Mouse (Mus musculus): ENCODE results near the gene Capg. TPM values are rescaled to one million over a fixed set of nuclear protein-coding genes. Genes with fewer than 3 reads are reported as not detected.

Capg gene
- polyA plus RNA-seq, 1 experiment from 2014 or later = 8.4 TPM

GRCm38 (mm10) chr6:72534035-72534809 lies 10.0 kb upstream of the Capg start:
- Histone ChIP-seq H3K36me3 (no peaks in the 10 kb centered on the region), H3K27me3 (replicated peaks) (no peaks in the 10 kb centered on the region), H3K9me3 (replicated peaks) (no peaks in the 10 kb centered on the region), H3K4me1 (peaks cover 30% of the 10 kb centered on the region), H3K9ac (replicated peaks) (no peak overlapping the region), H3K4me2 (no peak overlapping the region), H3K27ac (replicated peaks) (peak overlapping the region; percentile 54; the same call in 1 of the 2 replicates), H3K4me3 (replicated peaks) (no peak overlapping the region)
- ATAC-seq (ENCODE audit: low FRiP score) = peak; percentile 50
- 41% methylated on average over 9 of the region's 9 CpGs for WGBS

- Histone ChIP-seq H3K27me3 (replicated peaks) (no peaks in the 10 kb centered on the region), H3K9ac (replicated peaks) (no peak overlapping the region), H3K4me2 (peak overlapping the region; percentile 46), H3K36me3 (no peaks in the 10 kb centered on the region), H3K27ac (replicated peaks) (no peak overlapping the region; the same call in 1 of the 2 replicates), H3K4me3 (replicated peaks) (peak overlapping the region; percentile 19), H3K9me3 (replicated peaks) (no peaks in the 10 kb centered on the region), H3K4me1 (peaks cover 30% of the 10 kb centered on the region)
- no peak for ATAC-seq (ENCODE audit: low FRiP score)
- 3% methylated on average over 9 of the region's 9 CpGs for WGBS
These were observed 9.0 kb upstream of the Capg start for GRCm38 (mm10) chr6:72535165-72535564.

DNA sequence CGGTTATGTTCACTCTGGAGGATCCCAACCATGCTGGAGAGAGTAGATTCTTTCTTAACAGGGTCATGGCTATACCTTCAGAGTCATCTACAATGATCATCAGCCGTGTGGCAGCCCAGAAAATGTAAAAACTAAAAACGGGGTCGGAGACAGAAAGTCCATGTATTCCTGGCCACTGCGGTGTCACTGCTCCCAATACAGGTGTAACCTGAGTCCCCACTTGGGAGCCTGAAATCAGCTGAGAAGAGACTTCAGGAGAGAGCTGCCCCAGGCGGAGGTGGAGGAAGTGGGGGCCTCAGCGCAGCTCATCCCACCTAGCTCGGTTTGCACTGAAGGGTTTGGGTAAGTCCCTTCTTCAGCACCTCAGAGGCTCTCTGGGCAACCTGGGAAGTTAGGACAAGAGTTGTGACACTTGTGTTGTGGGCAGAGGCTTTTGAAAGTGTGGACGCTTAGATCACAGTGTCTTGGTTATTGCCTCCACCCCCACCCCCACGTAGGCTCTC lies 6.1 kb upstream of the Capg start:
- WGBS = 54% methylated on average over 10 of the region's 10 CpGs
- Histone ChIP-seq H3K27me3 (replicated peaks) (no peaks in the 10 kb centered on the region), H3K9ac (replicated peaks) (peak overlapping the region; percentile 59), H3K27ac (replicated peaks) (peak overlapping the region; percentile 28; the same call in 1 of the 2 replicates), H3K9me3 (replicated peaks) (no peaks in the 10 kb centered on the region), H3K36me3 (no peaks in the 10 kb centered on the region), H3K4me2 (peak overlapping the region; percentile 65), H3K4me1 (peaks cover 21% of the 10 kb centered on the region), H3K4me3 (replicated peaks) (peak overlapping the region; percentile 50)
- no peak; the same call in 1 of the 2 replicates for ATAC-seq (ENCODE audit: low FRiP score)

- Histone ChIP-seq H3K4me2 (peak overlapping the region; percentile 65), H3K9me3 (replicated peaks) (no peaks in the 10 kb centered on the region), H3K4me3 (replicated peaks) (peak overlapping the region; percentile 50), H3K4me1 (peaks cover 21% of the 10 kb centered on the region), H3K9ac (replicated peaks) (peak overlapping the region; percentile 59), H3K27me3 (replicated peaks) (no peaks in the 10 kb centered on the region), H3K36me3 (no peaks in the 10 kb centered on the region), H3K27ac (replicated peaks) (peak overlapping the region; percentile 55)
- peak; percentile 95 for ATAC-seq (ENCODE audit: low FRiP score)
- under 1% methylated on average over 16 of the region's 16 CpGs for WGBS
These were observed 5.6 kb upstream of the Capg start for GRCm38 (mm10) chr6:72538562-72539031.

DNA sequence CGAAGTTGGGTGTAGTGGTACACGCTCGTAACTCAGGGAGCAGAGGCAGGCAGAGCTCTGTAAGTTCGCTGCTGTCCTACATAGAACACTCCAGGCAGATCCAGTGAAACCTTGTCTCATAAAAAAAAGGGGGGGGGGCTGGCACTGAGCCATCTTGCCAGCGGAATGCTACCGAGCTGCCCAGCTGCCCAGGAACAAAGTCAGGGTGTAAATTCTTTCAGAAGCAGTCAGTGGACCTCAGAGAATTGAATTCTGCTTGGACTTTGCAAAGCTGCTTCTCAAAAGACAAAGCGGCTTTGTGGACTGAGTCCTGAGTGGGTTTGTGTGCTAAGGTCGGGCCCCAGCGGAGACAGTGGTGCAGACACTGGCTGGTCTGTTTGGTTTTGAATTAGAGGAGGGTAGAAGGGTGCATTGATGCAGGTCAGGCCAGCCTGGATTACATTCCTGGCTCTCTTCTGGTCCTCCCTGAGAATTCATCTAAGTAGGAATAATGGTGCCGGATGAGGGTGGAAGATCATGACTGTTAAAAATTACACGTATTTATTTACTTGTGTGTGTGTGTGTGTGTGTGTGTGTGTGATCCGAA lies 833 bp upstream of the Capg start:
- no peaks in the 10 kb centered on the region for H3K9me3 ChIP-seq (replicated peaks)
- H3K36me3 ChIP-seq = no peaks in the 10 kb centered on the region
- ATAC-seq (ENCODE audit: low FRiP score) = no peak
- H3K4me2 ChIP-seq = no peak overlapping the region
- H3K27ac ChIP-seq (replicated peaks) = 0 out of 2 replicates have a peak overlapping the region, but pooled peaks have one; percentile 54
- H3K9ac ChIP-seq (replicated peaks) = no peak overlapping the region
- H3K27me3 ChIP-seq (replicated peaks) = no peaks in the 10 kb centered on the region
- no peak overlapping the region for H3K4me3 ChIP-seq (replicated peaks)
- peaks cover 9% of the 10 kb centered on the region for H3K4me1 ChIP-seq
- WGBS = 55% methylated on average over 12 of the region's 12 CpGs

GRCm38 (mm10) chr6:72545377-72545776 lies 1.2 kb downstream of the Capg start:
- Histone ChIP-seq H3K9me3 (replicated peaks) (no peaks in the 10 kb centered on the region), H3K36me3 (no peaks in the 10 kb centered on the region), H3K27ac (replicated peaks) (no peak overlapping the region), H3K27me3 (replicated peaks) (no peaks in the 10 kb centered on the region), H3K4me3 (replicated peaks) (no peak overlapping the region), H3K4me1 (peaks cover 4% of the 10 kb centered on the region; the same call in 1 of the 2 replicates), H3K4me2 (no peak overlapping the region), H3K9ac (replicated peaks) (no peak overlapping the region)
- no peak for ATAC-seq (ENCODE audit: low FRiP score)
- 49% methylated on average over 7 of the region's 7 CpGs for WGBS

- H3K9ac ChIP-seq (replicated peaks) = no peak overlapping the region
- H3K36me3 ChIP-seq = no peaks in the 10 kb centered on the region
- no peak overlapping the region for H3K4me2 ChIP-seq
- H3K9me3 ChIP-seq (replicated peaks) = no peaks in the 10 kb centered on the region
- no peaks in the 10 kb centered on the region for H3K27me3 ChIP-seq (replicated peaks)
- H3K4me1 ChIP-seq = peaks cover 4% of the 10 kb centered on the region; the same call in 1 of the 2 replicates
- no peak overlapping the region for H3K27ac ChIP-seq (replicated peaks)
- WGBS = 94% methylated on average over 2 of the region's 2 CpGs
- no peak overlapping the region for H3K4me3 ChIP-seq (replicated peaks)
- ATAC-seq (ENCODE audit: low FRiP score) = no peak
These were observed 2.9 kb downstream of the Capg start for GRCm38 (mm10) chr6:72547121-72547520.

- no peak overlapping the region for H3K4me3 ChIP-seq (replicated peaks)
- H3K9ac ChIP-seq (replicated peaks) = no peak overlapping the region
- H3K27me3 ChIP-seq (replicated peaks) = no peaks in the 10 kb centered on the region
- no peaks in the 10 kb centered on the region for H3K36me3 ChIP-seq
- no peak overlapping the region for H3K4me2 ChIP-seq
- H3K27ac ChIP-seq (replicated peaks) = no peak overlapping the region
- H3K9me3 ChIP-seq (replicated peaks) = no peaks in the 10 kb centered on the region
- 91% methylated on average over 3 of the region's 3 CpGs for WGBS
- no peak for ATAC-seq (ENCODE audit: low FRiP score)
- H3K4me1 ChIP-seq = peaks cover 11% of the 10 kb centered on the region
These were observed 3.7 kb downstream of the Capg start for GRCm38 (mm10) chr6:72547862-72548261.

GRCm38 (mm10) chr6:72549041-72549580 lies 4.9 kb downstream of the Capg start:
- Histone ChIP-seq H3K4me1 (peaks cover 17% of the 10 kb centered on the region), H3K9ac (replicated peaks) (no peak overlapping the region), H3K9me3 (replicated peaks) (no peaks in the 10 kb centered on the region), H3K27ac (replicated peaks) (no peak overlapping the region), H3K4me3 (replicated peaks) (no peak overlapping the region), H3K27me3 (replicated peaks) (no peaks in the 10 kb centered on the region), H3K4me2 (no peak overlapping the region), H3K36me3 (no peaks in the 10 kb centered on the region)
- 71% methylated on average over 9 of the region's 9 CpGs for WGBS
- ATAC-seq (ENCODE audit: low FRiP score) = no peak

GRCm38 (mm10) chr6:72550025-72550424 lies 5.8 kb downstream of the Capg start:
- Histone ChIP-seq H3K9ac (replicated peaks) (no peak overlapping the region), H3K4me3 (replicated peaks) (no peak overlapping the region), H3K36me3 (no peaks in the 10 kb centered on the region), H3K9me3 (replicated peaks) (no peaks in the 10 kb centered on the region), H3K27me3 (replicated peaks) (no peaks in the 10 kb centered on the region), H3K4me1 (peaks cover 15% of the 10 kb centered on the region), H3K4me2 (no peak overlapping the region), H3K27ac (replicated peaks) (no peak overlapping the region)
- no peak for ATAC-seq (ENCODE audit: low FRiP score)
- 68% methylated on average over 6 of the region's 6 CpGs for WGBS

DNA sequence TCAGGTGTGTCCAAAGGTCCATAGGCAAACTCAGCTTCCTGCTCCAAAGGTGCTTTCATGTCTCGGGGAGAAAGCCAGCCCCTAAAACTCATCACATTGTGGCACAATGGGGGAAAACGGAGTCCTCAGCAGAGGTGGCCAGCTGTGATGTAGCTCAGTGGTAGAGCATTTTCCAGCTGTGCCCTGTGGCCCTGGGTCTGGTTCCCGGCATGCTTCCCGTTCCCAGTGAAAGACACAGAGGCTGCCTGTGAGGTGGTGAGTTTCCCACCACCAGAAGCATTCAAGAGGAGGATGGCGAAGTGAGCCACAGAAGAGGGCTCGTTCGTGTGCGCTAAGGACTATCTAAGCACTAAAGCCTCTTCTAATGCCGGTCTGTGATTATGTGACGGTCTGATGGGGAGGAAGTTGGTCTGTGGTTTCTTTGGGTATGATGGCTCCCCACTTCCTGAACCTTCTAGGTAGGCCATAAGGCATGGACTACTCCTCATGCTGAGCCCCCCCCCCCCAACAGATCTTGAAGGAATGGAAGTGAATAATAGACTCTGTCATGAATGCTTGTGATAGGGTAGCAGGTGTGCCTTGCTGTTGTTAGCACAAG lies 6.4 kb downstream of the Capg start:
- 91% methylated on average over 10 of the region's 10 CpGs for WGBS

More for the DNA sequence above, 6.4 kb downstream of the Capg start:
- ATAC-seq (ENCODE audit: low FRiP score) = no peak
- Histone ChIP-seq H3K27me3 (replicated peaks) (no peaks in the 10 kb centered on the region), H3K4me2 (no peak overlapping the region), H3K36me3 (no peaks in the 10 kb centered on the region), H3K4me1 (peaks cover 15% of the 10 kb centered on the region), H3K9me3 (replicated peaks) (no peaks in the 10 kb centered on the region), H3K9ac (replicated peaks) (no peak overlapping the region), H3K27ac (replicated peaks) (no peak overlapping the region), H3K4me3 (replicated peaks) (no peak overlapping the region)

Data from neural tube, embryonic 15.5 days (tissue).